Mouse (Mus musculus) heart, embryonic 14.5 days (tissue): ENCODE results near the gene Cers6. TPM values are rescaled to one million over a fixed set of nuclear protein-coding genes. Genes with fewer than 3 reads are reported as not detected.

Source experiments
- ATAC-seq: fragments of 200-750 bp; cut with Nextera tagmentation; 2 replicates; pipeline ENCODE4 v1.8.0; 2017; ENCODE audit warnings: low read depth, moderate TSS enrichment; ENCODE audit not compliant: insufficient number of reproducible peaks, insufficient read depth, low FRiP score
- H3K27ac ChIP-seq, 2 experiments: fragments of 200-500 bp in 1 of 2; fragments of 300-500 bp in 1 of 2; sonication (generic) in 1 of 2; replicated peaks in 1 of 2; 2 replicates each; pipeline ENCODE4 v1.5.1; 2012 to 2014; ENCODE audit warnings: low read depth in 2 of 2, low read length in 2 of 2, control low read depth in 1 of 2, mild to moderate bottlenecking in 1 of 2, mixed read lengths in 1 of 2; ENCODE audit not compliant: control insufficient read depth in 1 of 2, insufficient read depth in 1 of 2
- H3K27me3 ChIP-seq: fragments of 300-500 bp; sonication (generic); 2 replicates; pipeline ENCODE4 v1.6.1; 2014; ENCODE audit warnings: mild to moderate bottlenecking, low read length, control low read depth; ENCODE audit not compliant: control insufficient read depth, insufficient read depth
- H3K36me3 ChIP-seq: fragments of 300-500 bp; sonication (generic); 2 replicates; pipeline ENCODE4 v1.6.1; 2014; ENCODE audit warnings: mild to moderate bottlenecking, control low read depth, low read length, mixed read lengths; ENCODE audit not compliant: control insufficient read depth, insufficient read depth
- H3K4me1 ChIP-seq, 2 experiments: fragments of 200-500 bp in 1 of 2; fragments of 300-500 bp in 1 of 2; sonication (generic) in 1 of 2; 2 replicates each; pipeline ENCODE4 v1.6.1; 2012 to 2014; ENCODE audit warnings: low read length in 2 of 2, control low read depth in 1 of 2, mixed read lengths in 1 of 2; ENCODE audit not compliant: control insufficient read depth in 2 of 2, insufficient read depth in 2 of 2
- H3K4me2 ChIP-seq: fragments of 300-500 bp; sonication (generic); 2 replicates; pipeline ENCODE4 v1.6.1; 2014; ENCODE audit warnings: mild to moderate bottlenecking, low read length
- H3K4me3 ChIP-seq, 2 experiments: fragments of 200-500 bp in 1 of 2; fragments of 300-500 bp in 1 of 2; sonication (generic) in 1 of 2; 2 replicates each; pipeline ENCODE4 v1.5.1; 2012 to 2014; ENCODE audit warnings: low read length in 2 of 2, mild to moderate bottlenecking in 2 of 2, control low read depth in 1 of 2, low read depth in 1 of 2, moderate library complexity in 1 of 2; ENCODE audit not compliant: control insufficient read depth in 1 of 2, insufficient read depth in 1 of 2
- H3K9ac ChIP-seq: fragments of 300-500 bp; sonication (generic); 2 replicates; pipeline ENCODE4 v1.6.1; 2014; ENCODE audit warnings: mild to moderate bottlenecking, low read length
- H3K9me3 ChIP-seq: fragments of 300-500 bp; sonication (generic); 2 replicates; pipeline ENCODE4 v1.6.1; 2016; ENCODE audit warnings: low read length, control low read depth; ENCODE audit not compliant: control insufficient read depth
- WGBS: fragments of 180-500 bp; shearing (Covaris S2); extraction: QIAGEN DNeasy Blood & Tissue Kit; methylation state at CpG from one replicate; pipeline ENCODE4 v1.1.7; 2014; 5-methylcytosine and 5-hydroxymethylcytosine counted together
- polyA plus RNA-seq: library from polyadenylated mRNA; unstranded; fragments of >200 nt; fragmentation: Nextera tagmentation; extraction: Ambion mirVana; gene quantifications from 2 replicates; pipeline ENCODE4 v1.2.1, GENCODE M21; 2014

Cers6 gene
- polyA plus RNA-seq, 1 experiment from 2014 or later: 34.4 TPM

- no peak overlapping the region for H3K27ac ChIP-seq
- H3K4me1 ChIP-seq: no peaks in the 10 kb centered on the region
- 83% methylated on average over 4 of the region's 4 CpGs for whole genome bisulfite sequencing
- H3K36me3 ChIP-seq: no peaks in the 10 kb centered on the region
- no peak overlapping the region for H3K4me3 ChIP-seq
- no peak overlapping the region for H3K9ac ChIP-seq
- H3K4me2 ChIP-seq: no peak overlapping the region
- H3K9me3 ChIP-seq: no peaks in the 10 kb centered on the region
- no peak for ATAC-seq
- H3K27me3 ChIP-seq: no peaks in the 10 kb centered on the region
Measured at GRCm38 (mm10) chr2:69043431-69044118, 182.3 kb downstream of the Cers6 start.

GRCm38 (mm10) chr2:69045926-69046325 lies 184.7 kb downstream of the Cers6 start:
- no peak overlapping the region for H3K27ac ChIP-seq
- 92% methylated on average over 4 of the region's 4 CpGs for WGBS
- no peak overlapping the region for H3K4me2 ChIP-seq
- H3K36me3 ChIP-seq: no peaks in the 10 kb centered on the region
- H3K27me3 ChIP-seq: no peaks in the 10 kb centered on the region
- ATAC-seq: no peak
- H3K9ac ChIP-seq: no peak overlapping the region
- no peak overlapping the region for H3K4me3 ChIP-seq
- no peaks in the 10 kb centered on the region for H3K9me3 ChIP-seq
- peaks cover 5% of the 10 kb centered on the region in 2 experiments; a peak in 1 of 4 replicates for H3K4me1 ChIP-seq

GRCm38 (mm10) chr2:69047297-69047696 lies 186.1 kb downstream of the Cers6 start:
- H3K9me3 ChIP-seq: no peaks in the 10 kb centered on the region
- H3K4me1 ChIP-seq: peaks cover 5% of the 10 kb centered on the region in 2 experiments; a peak in 1 of 4 replicates
- no peaks in the 10 kb centered on the region for H3K27me3 ChIP-seq
- no peak overlapping the region for H3K27ac ChIP-seq
- WGBS: 90% methylated on average over 7 of the region's 7 CpGs
- ATAC-seq: no peak
- H3K36me3 ChIP-seq: no peaks in the 10 kb centered on the region; the same call in 1 of the 2 replicates
- H3K4me3 ChIP-seq: no peak overlapping the region
- no peak overlapping the region for H3K9ac ChIP-seq
- no peak overlapping the region for H3K4me2 ChIP-seq

- no peak overlapping the region for H3K4me3 ChIP-seq
- no peak overlapping the region for H3K27ac ChIP-seq
- no peaks in the 10 kb centered on the region; the same call in 1 of the 2 replicates for H3K36me3 ChIP-seq
- no peak for ATAC-seq
- no peaks in the 10 kb centered on the region for H3K9me3 ChIP-seq
- H3K4me2 ChIP-seq: no peak overlapping the region
- H3K9ac ChIP-seq: no peak overlapping the region
- WGBS: 88% methylated on average over 3 of the region's 3 CpGs
- H3K27me3 ChIP-seq: no peaks in the 10 kb centered on the region
- peaks cover 5% of the 10 kb centered on the region in 2 experiments; a peak in 1 of 4 replicates for H3K4me1 ChIP-seq
Measured at GRCm38 (mm10) chr2:69047805-69048204, 186.6 kb downstream of the Cers6 start.

- no peaks in the 10 kb centered on the region for H3K9me3 ChIP-seq
- no peaks in the 10 kb centered on the region; the same call in 1 of the 2 replicates for H3K36me3 ChIP-seq
- no peak overlapping the region for H3K9ac ChIP-seq
- no peak overlapping the region for H3K4me2 ChIP-seq
- H3K4me3 ChIP-seq: no peak overlapping the region
- 64% methylated on average over 7 of the region's 7 CpGs for WGBS
- peaks cover 6 to 16% of the 10 kb centered on the region in 2 experiments for H3K4me1 ChIP-seq
- no peak for ATAC-seq
- no peaks in the 10 kb centered on the region for H3K27me3 ChIP-seq
- H3K27ac ChIP-seq: no peak overlapping the region
Measured at GRCm38 (mm10) chr2:69049179-69049578, 187.9 kb downstream of the Cers6 start.

- peaks cover 9 to 22% of the 10 kb centered on the region in 2 experiments for H3K4me1 ChIP-seq
- no peak overlapping the region for H3K4me3 ChIP-seq
- H3K27me3 ChIP-seq: no peaks in the 10 kb centered on the region
- no peak overlapping the region for H3K4me2 ChIP-seq
- no peak overlapping the region for H3K9ac ChIP-seq
- 90% methylated on average over 4 of the region's 4 CpGs for WGBS
- ATAC-seq: no peak
- no peaks in the 10 kb centered on the region; the same call in 1 of the 2 replicates for H3K36me3 ChIP-seq
- no peaks in the 10 kb centered on the region for H3K9me3 ChIP-seq
- no peak overlapping the region for H3K27ac ChIP-seq
Measured at GRCm38 (mm10) chr2:69050189-69050588, 188.9 kb downstream of the Cers6 start.

GRCm38 (mm10) chr2:69051596-69051995 lies 190.4 kb downstream of the Cers6 start:
- H3K27me3 ChIP-seq: no peaks in the 10 kb centered on the region
- H3K27ac ChIP-seq: no peak overlapping the region
- H3K4me2 ChIP-seq: no peak overlapping the region
- no peak overlapping the region for H3K9ac ChIP-seq
- ATAC-seq: no peak
- 67% methylated on average over 1 of the region's 1 CpGs for WGBS
- H3K4me1 ChIP-seq: peaks cover 10 to 22% of the 10 kb centered on the region in 2 experiments
- no peaks in the 10 kb centered on the region for H3K9me3 ChIP-seq
- H3K36me3 ChIP-seq: no peaks in the 10 kb centered on the region; the same call in 1 of the 2 replicates
- H3K4me3 ChIP-seq: no peak overlapping the region
